Mouse (Mus musculus): ENCODE results near the gene Srsf3. TPM values are rescaled to one million over a fixed set of nuclear protein-coding genes. Genes with fewer than 3 reads are reported as not detected.
A peak's percentile ranks its signal among the peaks of the same experiment; 100 is the strongest.
"Not testable (repeated sequence)": the region's sequence is repeated elsewhere in the genome, so short reads cannot be mapped to it uniquely, and the experiment has no call there.

Srsf3 gene
- polyA plus RNA-seq, 1 experiment from 2014 or later: 702 TPM

DNA sequence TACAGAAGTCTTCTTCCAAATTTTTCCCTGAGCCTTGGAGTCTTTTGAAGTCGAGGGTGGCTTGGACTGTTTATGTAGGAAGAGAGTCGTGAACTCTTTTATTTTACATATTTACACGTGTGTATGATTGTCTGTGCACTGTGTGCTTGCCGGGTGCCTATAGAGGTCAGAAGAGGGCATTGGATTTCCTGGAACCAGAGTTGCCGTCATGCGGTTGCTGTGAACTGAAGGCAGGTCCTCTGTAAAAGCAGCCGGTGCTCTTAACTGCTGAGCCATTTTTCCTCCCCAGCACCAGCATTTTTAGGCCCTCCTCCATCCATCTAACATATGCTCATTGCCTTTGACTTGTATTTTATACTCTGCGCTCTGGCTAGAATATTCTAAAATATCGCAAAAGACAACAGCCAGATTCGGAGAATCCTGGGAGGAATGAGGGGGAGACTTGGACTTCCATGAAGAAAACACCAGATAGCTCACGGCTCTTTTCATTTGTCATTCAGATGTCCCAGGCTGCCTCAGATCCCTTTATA, 25.0 kb downstream of the Srsf3 start:
- peaks cover 50% of the 10 kb centered on the region for H3K4me1 ChIP-seq
- ATAC-seq (ENCODE audit: insufficient number of reproducible peaks, insufficient read depth, low FRiP score, low TSS enrichment, low read depth): no peak

GRCm38 (mm10) chr17:29057961-29058360, 25.5 kb downstream of the Srsf3 start:
- peaks cover 55% of the 10 kb centered on the region for H3K4me1 ChIP-seq
- H3K27ac ChIP-seq: 0 out of 2 replicates have a peak overlapping the region, but pooled peaks have one; percentile 16
- H3K9me3 ChIP-seq: no peaks in the 10 kb centered on the region
- no peak overlapping the region for H3K4me2 ChIP-seq
- H3K27me3 ChIP-seq: no peaks in the 10 kb centered on the region
- H3K4me3 ChIP-seq: no peak overlapping the region
- 76% methylated on average over 10 of the region's 10 CpGs for WGBS
- ATAC-seq (ENCODE audit: insufficient number of reproducible peaks, insufficient read depth, low FRiP score, low TSS enrichment, low read depth): no peak
- H3K9ac ChIP-seq: no peak overlapping the region; the same call in 1 of the 2 replicates
- no peaks in the 10 kb centered on the region for H3K36me3 ChIP-seq

More for the DNA sequence above, 25.0 kb downstream of the Srsf3 start:
- 70% methylated on average over 11 of the region's 11 CpGs for WGBS
- Histone ChIP-seq H3K4me2 (no peak overlapping the region), H3K36me3 (no peaks in the 10 kb centered on the region), H3K4me3 (no peak overlapping the region), H3K9ac (no peak overlapping the region), H3K27ac (peak overlapping the region; percentile 34), H3K9me3 (no peaks in the 10 kb centered on the region), H3K27me3 (no peaks in the 10 kb centered on the region)

DNA sequence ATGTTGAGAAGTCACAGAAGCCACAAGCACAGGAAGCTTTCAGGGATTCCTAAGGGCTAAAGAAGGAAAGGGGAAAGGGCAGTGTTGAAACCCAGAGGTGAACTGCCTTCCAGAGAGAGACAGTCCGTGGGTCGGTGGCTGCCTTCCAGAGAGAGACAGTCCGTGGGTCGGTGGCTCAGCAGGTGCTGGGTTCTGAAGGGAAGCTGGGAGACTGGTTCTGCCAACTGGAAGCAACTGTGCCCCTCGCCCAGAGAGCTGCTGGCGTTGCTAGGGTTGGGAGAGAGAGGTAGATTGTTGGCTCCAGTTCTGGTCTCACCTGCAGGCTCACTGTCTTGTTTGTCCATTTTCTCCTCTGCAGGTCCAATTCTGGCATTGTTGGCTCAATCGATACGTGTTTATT, 26.1 kb downstream of the Srsf3 start:
- no peaks in the 10 kb centered on the region for H3K36me3 ChIP-seq
- H3K4me2 ChIP-seq: no peak overlapping the region
- no peak overlapping the region for H3K9ac ChIP-seq
- no peak overlapping the region for H3K27ac ChIP-seq
- H3K9me3 ChIP-seq: no peaks in the 10 kb centered on the region
- H3K4me3 ChIP-seq: no peak overlapping the region
- no peaks in the 10 kb centered on the region for H3K27me3 ChIP-seq
- no peak for ATAC-seq (ENCODE audit: insufficient number of reproducible peaks, insufficient read depth, low FRiP score, low TSS enrichment, low read depth)
- WGBS: 79% methylated on average over 8 of the region's 8 CpGs
- H3K4me1 ChIP-seq: peaks cover 58% of the 10 kb centered on the region

DNA sequence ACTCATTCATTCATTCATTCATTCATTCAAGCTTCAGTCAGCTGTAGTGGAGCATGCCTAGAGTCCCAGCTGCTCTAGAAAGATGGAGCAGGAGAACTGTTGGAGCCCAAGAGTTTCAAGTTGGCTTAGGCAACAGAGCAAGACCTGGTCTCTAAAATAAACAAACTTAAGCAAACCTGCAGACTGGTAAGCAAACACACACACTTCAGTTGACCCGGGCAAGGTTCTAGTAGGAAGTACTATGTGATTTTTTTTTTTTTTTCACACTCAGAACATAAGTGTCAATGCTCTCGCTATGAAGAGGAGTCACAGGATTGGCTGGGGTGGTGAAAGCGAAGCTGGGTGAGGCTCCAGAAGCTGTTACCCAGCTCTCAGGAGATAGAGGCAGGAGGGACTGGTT, 27.2 kb downstream of the Srsf3 start:
- no peaks in the 10 kb centered on the region for H3K27me3 ChIP-seq
- peaks cover 51% of the 10 kb centered on the region for H3K4me1 ChIP-seq
- no peak overlapping the region for H3K9ac ChIP-seq
- no peak overlapping the region for H3K4me3 ChIP-seq
- no peaks in the 10 kb centered on the region for H3K36me3 ChIP-seq
- no peak overlapping the region for H3K27ac ChIP-seq
- no peak overlapping the region for H3K4me2 ChIP-seq
- H3K9me3 ChIP-seq: no peaks in the 10 kb centered on the region
- ATAC-seq (ENCODE audit: insufficient number of reproducible peaks, insufficient read depth, low FRiP score, low TSS enrichment, low read depth): no peak
- WGBS: 95% methylated on average over 3 of the region's 3 CpGs

- no peak overlapping the region for H3K27ac ChIP-seq
- 80% methylated on average over 9 of the region's 9 CpGs for WGBS
- H3K36me3 ChIP-seq: no peaks in the 10 kb centered on the region
- H3K4me3 ChIP-seq: no peak overlapping the region
- no peak for ATAC-seq (ENCODE audit: insufficient number of reproducible peaks, insufficient read depth, low FRiP score, low TSS enrichment, low read depth)
- H3K9ac ChIP-seq: no peak overlapping the region
- no peak overlapping the region for H3K4me2 ChIP-seq
- H3K27me3 ChIP-seq: no peaks in the 10 kb centered on the region
- peaks cover 50% of the 10 kb centered on the region for H3K4me1 ChIP-seq
- no peaks in the 10 kb centered on the region for H3K9me3 ChIP-seq
These were observed 28.5 kb downstream of the Srsf3 start for GRCm38 (mm10) chr17:29060946-29061345.

- Histone ChIP-seq H3K4me2 (no peak overlapping the region), H3K4me3 (no peak overlapping the region), H3K36me3 (no peaks in the 10 kb centered on the region), H3K9ac (0 out of 2 replicates have a peak overlapping the region, but pooled peaks have one; percentile 40), H3K4me1 (peaks cover 36% of the 10 kb centered on the region), H3K9me3 (no peaks in the 10 kb centered on the region), H3K27me3 (no peaks in the 10 kb centered on the region), H3K27ac (no peak overlapping the region; the same call in 1 of the 2 replicates)
- ATAC-seq (ENCODE audit: insufficient number of reproducible peaks, insufficient read depth, low FRiP score, low TSS enrichment, low read depth): no peak
- WGBS: 34% methylated on average over 13 of the region's 13 CpGs
These were observed 29.9 kb downstream of the Srsf3 start for GRCm38 (mm10) chr17:29062119-29063035.

GRCm38 (mm10) chr17:29063121-29063987, 30.9 kb downstream of the Srsf3 start:
- Histone ChIP-seq H3K9me3 (no peaks in the 10 kb centered on the region), H3K4me3 (no peak overlapping the region), H3K4me2 (no peak overlapping the region), H3K27ac (no peak overlapping the region), H3K9ac (no peak overlapping the region), H3K4me1 (peaks cover 29% of the 10 kb centered on the region), H3K36me3 (no peaks in the 10 kb centered on the region), H3K27me3 (no peaks in the 10 kb centered on the region)
- WGBS: 44% methylated on average over 8 of the region's 8 CpGs
- ATAC-seq (ENCODE audit: insufficient number of reproducible peaks, insufficient read depth, low FRiP score, low TSS enrichment, low read depth): no peak

DNA sequence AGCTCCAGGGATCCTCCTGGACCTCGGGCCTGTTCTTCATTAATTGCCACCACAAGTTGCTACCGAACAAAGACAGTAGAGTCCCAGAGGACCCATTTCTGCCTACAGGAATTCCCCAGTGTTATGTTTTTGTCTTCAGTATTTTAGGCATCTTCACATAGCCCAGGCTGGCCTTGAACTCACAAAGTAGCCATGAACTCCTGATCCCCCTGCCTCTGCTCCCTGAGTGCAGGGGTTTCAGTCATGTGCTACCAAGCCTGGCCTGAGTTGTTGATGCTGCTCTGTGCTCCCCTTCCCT, 31.5 kb downstream of the Srsf3 start:
- Histone ChIP-seq H3K4me1 (peaks cover 30% of the 10 kb centered on the region), H3K27ac (no peak overlapping the region), H3K9me3 (no peaks in the 10 kb centered on the region), H3K27me3 (no peaks in the 10 kb centered on the region), H3K4me2 (no peak overlapping the region), H3K4me3 (no peak overlapping the region), H3K36me3 (no peaks in the 10 kb centered on the region), H3K9ac (no peak overlapping the region)
- WGBS: 43% methylated on average over 2 of the region's 2 CpGs
- no peak for ATAC-seq (ENCODE audit: insufficient number of reproducible peaks, insufficient read depth, low FRiP score, low TSS enrichment, low read depth)

DNA sequence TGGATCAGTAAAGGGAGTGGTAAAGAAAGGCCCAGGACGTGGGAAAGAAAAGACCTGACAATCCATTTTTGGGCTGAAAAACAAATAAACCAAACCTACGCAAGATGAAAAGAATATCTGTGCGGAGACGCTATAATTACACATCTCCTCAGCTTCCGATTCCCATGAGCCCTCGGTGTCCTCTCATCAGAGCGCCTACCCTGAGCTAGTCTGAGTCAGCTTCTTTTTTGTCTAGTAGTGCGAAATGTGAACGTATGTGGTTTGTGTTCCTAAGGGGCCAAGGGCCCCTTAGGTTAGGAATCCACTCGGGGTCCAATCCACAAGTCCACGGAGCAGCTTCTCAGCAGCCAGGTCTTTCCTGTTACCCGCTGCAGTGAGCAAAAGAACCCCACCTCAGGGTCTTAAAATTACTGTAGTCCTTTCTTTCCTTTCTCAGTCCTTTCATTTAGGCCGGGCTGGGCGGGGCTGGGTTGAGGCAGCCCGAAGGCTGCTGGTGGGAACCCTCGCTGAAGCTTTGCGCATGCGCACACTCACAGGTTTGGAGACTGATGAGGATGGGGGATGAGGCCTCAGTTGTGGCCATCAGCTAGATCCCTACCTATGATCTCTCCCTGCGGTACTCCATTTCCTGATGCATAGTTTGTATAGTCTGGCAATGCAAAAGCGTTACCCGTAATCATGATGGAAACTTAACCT, 33.0 kb downstream of the Srsf3 start:
- Histone ChIP-seq H3K4me1 (peaks cover 30% of the 10 kb centered on the region), H3K36me3 (no peaks in the 10 kb centered on the region), H3K27ac (no peak overlapping the region), H3K9ac (no peak overlapping the region), H3K27me3 (no peaks in the 10 kb centered on the region), H3K9me3 (no peaks in the 10 kb centered on the region), H3K4me3 (no peak overlapping the region), H3K4me2 (no peak overlapping the region)
- no peak for ATAC-seq (ENCODE audit: insufficient number of reproducible peaks, insufficient read depth, low FRiP score, low TSS enrichment, low read depth)
- WGBS: 76% methylated on average over 21 of the region's 21 CpGs

- H3K36me3 ChIP-seq: no peaks in the 10 kb centered on the region
- no peak overlapping the region for H3K9ac ChIP-seq
- WGBS: 93% methylated on average over 3 of the region's 3 CpGs
- no peaks in the 10 kb centered on the region for H3K9me3 ChIP-seq
- ATAC-seq (ENCODE audit: insufficient number of reproducible peaks, insufficient read depth, low FRiP score, low TSS enrichment, low read depth): no peak
- no peak overlapping the region for H3K4me3 ChIP-seq
- no peak overlapping the region for H3K27ac ChIP-seq
- H3K4me1 ChIP-seq: peaks cover 28% of the 10 kb centered on the region
- no peaks in the 10 kb centered on the region for H3K27me3 ChIP-seq
- H3K4me2 ChIP-seq: no peak overlapping the region
These were observed 33.5 kb downstream of the Srsf3 start for GRCm38 (mm10) chr17:29065971-29066370.

DNA sequence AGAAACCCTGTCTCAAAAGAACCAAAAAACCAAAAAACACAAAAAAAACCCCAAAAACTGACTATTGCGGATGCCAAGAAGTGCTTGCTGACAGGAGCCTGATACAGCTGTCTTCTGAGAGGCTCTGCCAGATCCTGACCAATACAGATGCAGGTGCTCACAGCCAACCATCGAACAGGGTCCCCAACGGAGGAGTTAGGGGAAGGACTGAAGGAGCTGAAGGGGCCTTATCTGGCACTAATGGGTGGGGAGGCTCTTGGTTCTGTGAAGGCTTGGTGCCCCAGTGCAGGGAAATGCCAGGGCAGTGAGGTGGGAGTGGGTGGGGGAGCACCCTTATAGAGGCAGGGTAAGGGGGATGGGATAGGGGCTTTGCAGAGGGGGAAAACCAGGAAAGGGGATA, 35.0 kb downstream of the Srsf3 start:
- H3K9me3 ChIP-seq; H3K36me3 ChIP-seq; H3K9ac ChIP-seq; H3K4me3 ChIP-seq; ATAC-seq (ENCODE audit: insufficient number of reproducible peaks, insufficient read depth, low FRiP score, low TSS enrichment, low read depth); H3K27ac ChIP-seq; H3K27me3 ChIP-seq; H3K4me2 ChIP-seq: not testable (repeated sequence)
- WGBS: 86% methylated on average over 3 of the region's 3 CpGs
- peaks cover 32% of the 10 kb centered on the region for H3K4me1 ChIP-seq
